9 mouse cellular contexts compared by ENCODE assay signal in the genomic region with DNA sequence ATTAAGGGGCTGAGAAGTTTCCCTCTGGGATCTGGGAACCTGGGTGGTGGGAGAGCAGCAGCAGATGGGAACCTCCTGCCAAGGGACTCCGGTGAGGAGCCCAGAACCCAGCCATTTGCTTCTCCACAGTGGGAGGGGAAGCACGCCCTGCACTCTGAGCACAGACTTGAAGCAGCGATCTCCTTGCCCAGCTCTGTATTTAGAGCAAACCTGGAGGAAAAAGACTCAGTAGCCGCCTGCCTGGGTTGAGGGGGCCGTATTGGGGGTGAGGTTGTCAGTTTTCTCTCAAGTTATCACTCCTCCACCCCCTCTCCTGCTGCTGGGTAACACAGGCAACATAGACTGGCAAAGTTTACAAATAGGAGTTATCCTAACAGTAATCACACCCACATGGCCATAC. TPM values are rescaled to one million over a fixed set of nuclear protein-coding genes. Genes with fewer than 3 reads are reported as not detected.
A peak's percentile ranks its signal among the peaks of the same experiment; 100 is the strongest.
DNase-seq lines count a peak whose midpoint lies in the region; ATAC-seq and TF ChIP-seq lines count a peak whose summit lies in the region.
"Had no signal": no experiment of that assay in that cellular context is flagged by ENCODE, and none has a peak within 500 bp of the region (broad histone marks: within the 10 kb centered on the region; RNA-seq: fewer than 3 reads in every experiment).

No protein-coding gene starts in this region.

- H3K27me3 ChIP-seq in heart, embryonic 15.5 days = peaks cover 69% of the 10 kb centered on the region
- H3K27me3 ChIP-seq in CH12.LX (replicated peaks) = peaks cover 7% of the 10 kb centered on the region
- peaks cover 94% of the 10 kb centered on the region for H3K27me3 ChIP-seq in forebrain, embryonic 10.5 days (ENCODE audit: poor library complexity, severe bottlenecking)
- H3K27me3 ChIP-seq in limb, embryonic 14.5 days (ENCODE audit: control insufficient read depth, insufficient read depth, low read length) = peaks cover 71% of the 10 kb centered on the region

- H3K4me1 ChIP-seq in heart, embryonic 15.5 days (replicated peaks) = peaks cover 8% of the 10 kb centered on the region; the same call in 1 of the 2 replicates
- H3K4me1 ChIP-seq in CH12.LX (ENCODE audit: control insufficient read depth in 1 of 2, insufficient read depth in 2 of 2) = no peaks in the 10 kb centered on the region
- H3K4me1 ChIP-seq in forebrain, embryonic 10.5 days = peaks cover 51% of the 10 kb centered on the region
- no peaks in the 10 kb centered on the region for H3K4me1 ChIP-seq in limb, embryonic 14.5 days (ENCODE audit: control insufficient read depth, insufficient read depth, low read length)

- no peak for TF ChIP-seq EP300 in CH12.LX (IDR thresholded peaks at IDR 0.05; ENCODE audit: low read length)

- H3K36me3 ChIP-seq in heart, embryonic 15.5 days = no peaks in the 10 kb centered on the region
- no peaks in the 10 kb centered on the region for H3K36me3 ChIP-seq in CH12.LX (replicated peaks in 1 of 2; ENCODE audit: control insufficient read depth in 1 of 2, insufficient read depth in 1 of 2, low read length in 1 of 2)
- H3K36me3 ChIP-seq in forebrain, embryonic 10.5 days (replicated peaks) = no peaks in the 10 kb centered on the region
- no peaks in the 10 kb centered on the region for H3K36me3 ChIP-seq in limb, embryonic 14.5 days (ENCODE audit: control insufficient read depth, insufficient read depth, low read length)

- in situ Hi-C loops in CH12.LX (cut with MboI; ENCODE audit: low pct_ligation_motif_present, low pct_unique_long_range_greater_than_20kb, low sequenced_read_pairs) = loop anchor here (10.0 kb wide), 1 partner anchor 203 kb away; no protein-coding TSS in a partner anchor

- no peaks in the 10 kb centered on the region for H3K79me2 ChIP-seq in CH12.LX (replicated peaks; ENCODE audit: control insufficient read depth, extremely low read depth, insufficient read depth, poor library complexity, severe bottlenecking)

- no peak overlapping the region for H3K27ac ChIP-seq in heart, embryonic 15.5 days
- H3K27ac ChIP-seq in CH12.LX (ENCODE audit: insufficient read depth, low read depth) = no peak overlapping the region
- H3K27ac ChIP-seq in forebrain, embryonic 10.5 days = peak overlapping the region; percentile 84
- no peak overlapping the region for H3K27ac ChIP-seq in limb, embryonic 14.5 days (replicated peaks; ENCODE audit: low read depth, low read length)

- no peak for DNase-seq in heart, postnatal 4 days
- no peak for DNase-seq in CH12.LX (ENCODE audit: extremely low read depth)
- DNase-seq in forebrain, embryonic 10.5 days (ENCODE audit: extremely low spot score, low spot score) = peak; percentile 28
- DNase-seq in limb, embryonic 14.5 days (ENCODE audit: low spot score) = no peak
- no peak for DNase-seq in right cerebral cortex, postnatal 25 days
- no peak for DNase-seq in layer of hippocampus, postnatal 36 days
- DNase-seq in lung, postnatal 4 days = no peak
- DNase-seq: right cerebral cortex, adult 18-20 months had no signal

- no peak for TF ChIP-seq RAD21 in CH12.LX (IDR thresholded peaks at IDR 0.05; ENCODE audit: low read depth, low read length)

- no peak for ATAC-seq in heart, embryonic 15.5 days (replicated peaks; ENCODE audit: insufficient number of reproducible peaks, insufficient read depth, low FRiP score, low read depth)
- ATAC-seq in limb, embryonic 14.5 days (ENCODE audit: low FRiP score, low read depth) = no peak

- peak overlapping the region; percentile 43 for H3K4me2 ChIP-seq in heart, embryonic 15.5 days
- peak overlapping the region; percentile 51 for H3K4me2 ChIP-seq in CH12.LX (ENCODE audit: insufficient read depth, low read depth, poor library complexity, severe bottlenecking)
- H3K4me2 ChIP-seq in limb, embryonic 14.5 days (replicated peaks; ENCODE audit: low read depth, low read length, severe bottlenecking) = 0 out of 2 replicates have a peak overlapping the region, but pooled peaks have one; percentile 23

- no peak for TF ChIP-seq POLR2A in CH12.LX (IDR thresholded peaks at IDR 0.05; ENCODE audit: low read depth, low read length)
- no peak for TF ChIP-seq POLR2A in limb, embryonic 14.5 days (IDR thresholded peaks at IDR 0.05; ENCODE audit: borderline replicate concordance, extremely low read depth, insufficient read depth, insufficient read length)

- 0 out of 2 replicates have a peak overlapping the region, but pooled peaks have one; percentile 14 for H3K4me3 ChIP-seq in heart, embryonic 15.5 days
- peak overlapping the region; percentile 17 to 30 (median 29) for H3K4me3 ChIP-seq in CH12.LX (replicated peaks in 1 of 3; ENCODE audit: low read depth in 2 of 3, low read length in 2 of 3, poor library complexity in 1 of 3)
- peak overlapping the region; percentile 50 for H3K4me3 ChIP-seq in forebrain, embryonic 10.5 days
- 0 out of 2 replicates have a peak overlapping the region, but pooled peaks have one; percentile 5 for H3K4me3 ChIP-seq in limb, embryonic 14.5 days (replicated peaks; ENCODE audit: low read length)

- no peak for TF ChIP-seq CTCF in CH12.LX (conservative IDR thresholded peaks at IDR 0.05 in 1 of 2, IDR thresholded peaks at IDR 0.05 in 1 of 2; ENCODE audit: low read depth in 2 of 2, low read length in 2 of 2)

- no peak overlapping the region for H3K9ac ChIP-seq in heart, embryonic 15.5 days
- 0 out of 2 replicates have a peak overlapping the region, but pooled peaks have one; percentile 6 for H3K9ac ChIP-seq in CH12.LX (ENCODE audit: insufficient read depth, low read depth)
- H3K9ac ChIP-seq in limb, embryonic 14.5 days (ENCODE audit: low read depth, low read length, severe bottlenecking) = no peak overlapping the region

- H3K9me3 ChIP-seq in heart, embryonic 15.5 days (replicated peaks) = no peaks in the 10 kb centered on the region
- H3K9me3 ChIP-seq in CH12.LX (replicated peaks; ENCODE audit: low read length) = no peaks in the 10 kb centered on the region
- no peaks in the 10 kb centered on the region for H3K9me3 ChIP-seq in forebrain, embryonic 10.5 days
- no peaks in the 10 kb centered on the region for H3K9me3 ChIP-seq in limb, embryonic 14.5 days (ENCODE audit: control insufficient read depth, low read length)

- 15% methylated on average over 5 of the region's 5 CpGs for WGBS in heart, embryonic 15.5 days
- WGBS in forebrain, embryonic 10.5 days = 18% methylated on average over 5 of the region's 5 CpGs
- 22% methylated on average over 5 of the region's 5 CpGs for WGBS in limb, embryonic 14.5 days

- dilution Hi-C loops in CH12.LX (cut with MboI; ENCODE audit: extremely low pct_ligation_motif_present, extremely low pct_unique_long_range_greater_than_20kb, low sequenced_read_pairs) = no loop called here

TF ChIP-seq in CH12.LX, 34 proteins besides CTCF, POLR2A, EP300 and RAD21:
- TF ChIP-seq MEF2A (IDR thresholded peaks at IDR 0.05; ENCODE audit: borderline replicate concordance, low read depth, low read length) (no peak), RCOR1 (conservative IDR thresholded peaks at IDR 0.05; ENCODE audit: low read depth, low read length) (no peak), ELF1 (IDR thresholded peaks at IDR 0.05; ENCODE audit: low read depth, low read length) (no peak), TCF12 (IDR thresholded peaks at IDR 0.05; ENCODE audit: low read depth, low read length) (no peak), ZC3H11A (IDR thresholded peaks at IDR 0.05; ENCODE audit: low read depth, low read length) (no peak), GABPA (IDR thresholded peaks at IDR 0.05; ENCODE audit: insufficient replicate concordance, low read depth, low read length) (no peak), TBP (conservative IDR thresholded peaks at IDR 0.05; ENCODE audit: low read depth, low read length) (no peak), MAFK (IDR thresholded peaks at IDR 0.05; ENCODE audit: insufficient replicate concordance, low read length) (no peak), POLR2AphosphoS2 (IDR thresholded peaks at IDR 0.05; ENCODE audit: low read depth, low read length) (no peak), SMC3 (IDR thresholded peaks at IDR 0.05; ENCODE audit: low read depth, low read length) (no peak), ETS1 (conservative IDR thresholded peaks at IDR 0.05; ENCODE audit: low read depth, low read length) (no peak), IRF4 (IDR thresholded peaks at IDR 0.05; ENCODE audit: low read depth, low read length) (no peak), PAX5 (IDR thresholded peaks at IDR 0.05; ENCODE audit: low read length) (no peak), JUND (conservative IDR thresholded peaks at IDR 0.05; ENCODE audit: low read depth, low read length) (no peak)

RNA-seq across cellular contexts. Expression of a gene that starts 4.5 kb away (rescaled TPM):
- not detected in 2 replicates for polyA plus RNA-seq in heart, embryonic 15.5 days (2015; fragmentation: Nextera tagmentation; extraction: Ambion mirVana)
- not detected for total RNA-seq in heart, postnatal 4 days (2021)
- not detected in 2 replicates for total RNA-seq in CH12.LX (2012; rRNA removed)
- not detected in 2 replicates for total RNA-seq in CH12.LX (2014; rRNA removed)
- polyA plus RNA-seq in CH12.LX (2012; ENCODE audit: insufficient read length, low read depth) = not detected in 2 replicates
- polyA plus RNA-seq in forebrain, embryonic 10.5 days (2016; fragmentation: Nextera tagmentation; extraction: Ambion mirVana) = 22.1 and 24.6 TPM in 2 replicates
- 2.0 and 2.3 TPM in 2 replicates for polyA plus RNA-seq in limb, embryonic 14.5 days (2012; rRNA removed)
- 0.58 and 1.1 TPM in 2 replicates for polyA plus RNA-seq in limb, embryonic 14.5 days (2014; fragmentation: Nextera tagmentation; extraction: Ambion mirVana)
- 10 to 100 TPM; 17.4 to 17.7 TPM for total RNA-seq in layer of hippocampus, postnatal 36 days (2021)
